Mouse (Mus musculus): ENCODE measurements around the gene Mcm8. TPM values are rescaled to one million over a fixed set of nuclear protein-coding genes. Genes with fewer than 3 reads are reported as not detected.
A peak's percentile ranks its signal among the peaks of the same experiment; 100 is the strongest.

Mcm8 gene
- polyA plus RNA-seq (2016; fragmentation: Nextera tagmentation; extraction: Ambion mirVana), result 12.5 and 13.0 TPM in 2 replicates

- Histone ChIP-seq H3K27ac (no peak within 1 kb of the TSS), H3K4me3 (peak within 1 kb of the TSS; percentile 76), H3K36me3 (peaks cover 23% of the 10 kb centered on the region), H3K9me3 (no peaks in the 10 kb centered on the region), H3K4me2 (replicated peaks) (peak within 1 kb of the TSS; percentile 85), H3K27me3 (replicated peaks) (no peaks in the 10 kb centered on the region), H3K9ac (peak within 1 kb of the TSS; percentile 69), H3K4me1 (peaks cover 10% of the 10 kb centered on the region; the same call in 1 of the 2 replicates)
- WGBS, result under 1% methylated on average over 59 of the region's 59 CpGs
- ATAC-seq (ENCODE audit: low FRiP score, low read depth), result peak; percentile 100
Measured at GRCm38 (mm10) chr2:132815608-132816314, at the start of gene Mcm8, which contains the start of gene Trmt6. Gene Mcm8, plus strand, starts transcription at chr2:132816141. Gene Trmt6, minus strand, starts transcription at chr2:132816055.

DNA sequence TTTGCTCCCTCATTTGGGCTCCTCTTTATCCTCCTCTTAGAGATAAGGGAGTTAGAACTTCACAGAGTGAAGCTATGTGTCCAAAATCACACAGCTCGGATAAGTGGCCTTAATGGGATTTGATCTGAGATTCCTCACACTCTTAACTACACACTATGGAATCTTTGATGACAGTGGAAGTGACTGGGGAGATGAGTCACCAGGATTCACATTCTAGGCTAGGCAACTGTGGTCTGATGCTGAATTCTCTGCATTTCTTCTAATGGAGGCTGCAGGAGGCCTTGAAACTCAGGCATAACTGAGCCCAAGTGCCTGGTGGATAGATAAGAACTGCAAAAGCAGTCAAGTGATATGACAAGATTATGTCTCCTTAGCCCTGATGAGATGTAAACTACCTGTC, 45.1 kb upstream of the Mcm8 start:
- Histone ChIP-seq H3K27ac (no peak overlapping the region), H3K27me3 (replicated peaks) (no peaks in the 10 kb centered on the region), H3K4me2 (replicated peaks) (no peak overlapping the region), H3K4me1 (no peaks in the 10 kb centered on the region), H3K36me3 (no peaks in the 10 kb centered on the region), H3K9me3 (no peaks in the 10 kb centered on the region), H3K9ac (no peak overlapping the region), H3K4me3 (no peak overlapping the region)
- 80% methylated on average over 1 of the region's 1 CpGs for WGBS
- no peak for ATAC-seq (ENCODE audit: low FRiP score, low read depth)

- Histone ChIP-seq H3K4me1 (peaks cover 6% of the 10 kb centered on the region; the same call in 1 of the 2 replicates), H3K4me3 (peak within 1 kb of the TSS; percentile 45), H3K4me2 (replicated peaks) (peak within 1 kb of the TSS; percentile 71), H3K9ac (peak within 1 kb of the TSS; percentile 74), H3K9me3 (no peaks in the 10 kb centered on the region), H3K27ac (peak within 1 kb of the TSS; percentile 84), H3K36me3 (no peaks in the 10 kb centered on the region), H3K27me3 (replicated peaks) (no peaks in the 10 kb centered on the region)
- ATAC-seq (ENCODE audit: low FRiP score, low read depth), result no peak
- 11% methylated on average over 4 of the region's 4 CpGs for WGBS
Measured at GRCm38 (mm10) chr2:132780978-132781377, 35.0 kb upstream of the Mcm8 start, which contains the start of gene Chgb. Gene Chgb, plus strand, starts transcription at chr2:132781278.

GRCm38 (mm10) chr2:132781439-132782068, 34.4 kb upstream of the Mcm8 start:
- Histone ChIP-seq H3K27ac (peak overlapping the region; percentile 84), H3K4me3 (peak overlapping the region; percentile 45), H3K4me1 (peaks cover 6% of the 10 kb centered on the region; the same call in 1 of the 2 replicates), H3K9ac (peak overlapping the region; percentile 74), H3K4me2 (replicated peaks) (peak overlapping the region; percentile 71), H3K27me3 (replicated peaks) (no peaks in the 10 kb centered on the region), H3K36me3 (no peaks in the 10 kb centered on the region), H3K9me3 (no peaks in the 10 kb centered on the region)
- ATAC-seq (ENCODE audit: low FRiP score, low read depth), result peak; percentile 99
- under 1% methylated on average over 41 of the region's 41 CpGs for WGBS

DNA sequence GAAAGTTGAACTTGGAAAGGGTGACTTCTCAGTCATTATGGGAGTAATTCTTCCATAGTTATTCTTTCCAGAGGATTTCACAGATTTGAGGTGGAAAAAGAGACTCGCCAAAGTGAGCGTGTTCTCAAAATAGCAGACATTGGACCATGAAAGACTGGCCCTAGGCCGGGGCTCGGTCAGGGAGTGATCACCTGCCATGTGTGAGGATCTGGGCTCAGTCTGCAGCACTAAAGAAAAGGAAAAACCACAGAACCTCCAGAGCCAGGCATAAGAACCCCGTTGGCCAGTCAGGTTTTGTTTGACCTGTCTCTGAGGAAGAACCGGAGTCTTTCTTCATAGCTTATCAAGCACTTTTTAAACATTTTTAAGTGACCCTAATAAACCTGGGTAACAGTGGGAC, 31.9 kb upstream of the Mcm8 start:
- H3K27me3 ChIP-seq (replicated peaks), result no peaks in the 10 kb centered on the region
- no peak for ATAC-seq (ENCODE audit: low FRiP score, low read depth)
- no peak overlapping the region for H3K27ac ChIP-seq
- H3K9ac ChIP-seq, result no peak overlapping the region
- H3K4me2 ChIP-seq (replicated peaks), result no peak overlapping the region
- 85% methylated on average over 6 of the region's 6 CpGs for WGBS
- 0 out of 2 replicates have a peak, but pooled peaks cover 6% of the 10 kb centered on the region for H3K4me1 ChIP-seq
- H3K9me3 ChIP-seq, result no peaks in the 10 kb centered on the region
- H3K36me3 ChIP-seq, result no peaks in the 10 kb centered on the region
- H3K4me3 ChIP-seq, result no peak overlapping the region

DNA sequence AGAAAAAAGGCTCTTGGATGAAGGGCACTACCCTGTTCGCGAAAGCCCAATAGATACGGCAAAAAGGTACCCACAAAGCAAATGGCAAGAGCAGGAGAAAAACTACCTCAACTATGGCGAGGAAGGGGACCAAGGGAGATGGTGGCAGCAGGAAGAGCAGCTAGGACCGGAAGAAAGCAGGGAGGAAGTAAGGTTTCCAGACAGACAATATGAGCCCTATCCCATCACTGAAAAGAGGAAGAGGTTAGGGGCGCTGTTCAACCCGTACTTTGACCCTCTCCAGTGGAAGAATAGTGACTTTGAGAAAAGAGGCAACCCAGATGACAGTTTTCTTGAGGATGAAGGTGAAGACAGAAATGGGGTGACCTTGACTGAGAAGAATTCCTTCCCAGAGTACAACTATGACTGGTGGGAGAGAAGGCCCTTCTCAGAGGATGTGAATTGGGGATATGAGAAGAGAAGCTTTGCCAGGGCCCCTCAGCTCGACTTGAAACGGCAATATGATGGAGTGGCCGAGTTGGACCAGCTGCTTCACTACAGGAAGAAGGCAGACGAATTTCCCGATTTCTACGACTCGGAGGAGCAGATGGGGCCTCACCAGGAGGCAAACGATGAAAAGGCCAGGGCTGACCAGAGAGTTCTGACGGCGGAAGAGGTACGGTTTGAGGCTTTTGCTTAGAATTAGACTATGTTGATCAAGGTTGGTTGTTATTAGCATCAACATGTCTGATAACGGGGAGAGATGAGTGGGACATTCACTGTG, 22.3 kb upstream of the Mcm8 start:
- ATAC-seq (ENCODE audit: low FRiP score, low read depth), result no peak

DNA sequence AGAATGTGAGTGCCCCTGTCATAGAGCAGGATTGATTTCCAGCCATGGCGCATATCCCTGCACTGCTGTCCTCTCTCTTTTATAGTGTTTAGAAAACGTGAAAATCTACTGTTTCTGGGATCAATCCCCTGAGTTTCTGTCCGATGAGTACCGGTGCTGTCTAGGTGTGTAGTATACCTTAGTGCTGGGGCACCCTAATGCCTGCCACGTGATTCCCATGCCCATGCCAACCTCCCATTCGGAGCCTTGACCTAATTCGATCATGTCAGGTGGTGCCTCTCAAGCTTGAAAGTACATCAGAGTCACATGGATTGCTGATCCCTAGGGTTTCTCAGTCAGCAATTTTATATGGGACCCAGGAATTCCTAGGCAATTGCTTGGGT, 21.7 kb upstream of the Mcm8 start:
- no peaks in the 10 kb centered on the region for H3K9me3 ChIP-seq
- no peak overlapping the region for H3K4me3 ChIP-seq
- WGBS, result 89% methylated on average over 7 of the region's 7 CpGs
- no peak for ATAC-seq (ENCODE audit: low FRiP score, low read depth)
- no peak overlapping the region for H3K4me2 ChIP-seq (replicated peaks)
- H3K27me3 ChIP-seq (replicated peaks), result no peaks in the 10 kb centered on the region
- H3K36me3 ChIP-seq, result peaks cover 14% of the 10 kb centered on the region
- H3K9ac ChIP-seq, result no peak overlapping the region
- no peak overlapping the region for H3K27ac ChIP-seq
- no peaks in the 10 kb centered on the region for H3K4me1 ChIP-seq

More for the DNA sequence above, 22.3 kb upstream of the Mcm8 start:
- Histone ChIP-seq H3K36me3 (peaks cover 14% of the 10 kb centered on the region), H3K27ac (no peak overlapping the region), H3K9ac (no peak overlapping the region), H3K4me2 (replicated peaks) (no peak overlapping the region), H3K4me3 (no peak overlapping the region), H3K27me3 (replicated peaks) (no peaks in the 10 kb centered on the region), H3K9me3 (no peaks in the 10 kb centered on the region), H3K4me1 (no peaks in the 10 kb centered on the region)
- WGBS, result 87% methylated on average over 19 of the region's 19 CpGs

DNA sequence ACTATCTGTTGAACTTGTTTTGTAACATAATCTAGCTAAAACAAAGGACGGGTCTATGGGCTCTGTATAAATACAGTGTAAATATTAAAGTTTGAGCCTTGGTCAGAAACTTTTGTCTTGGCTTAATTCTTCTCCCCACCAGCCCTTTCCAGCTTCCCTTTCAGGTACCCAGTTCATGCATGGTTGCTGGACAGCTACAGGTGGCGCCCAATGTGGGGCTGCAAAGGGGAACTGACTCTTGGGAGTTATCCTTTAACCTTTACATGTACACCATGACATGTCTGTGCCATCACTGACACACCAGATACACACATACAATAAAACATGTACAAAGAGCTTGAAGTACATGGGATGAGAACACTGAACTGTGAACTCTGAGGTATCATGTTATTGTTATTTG, 13.0 kb upstream of the Mcm8 start:
- WGBS, result 83% methylated on average over 2 of the region's 2 CpGs

GRCm38 (mm10) chr2:132841071-132841470, 25.1 kb downstream of the Mcm8 start:
- Histone ChIP-seq H3K4me3 (no peak overlapping the region), H3K9ac (no peak overlapping the region), H3K27me3 (replicated peaks) (no peaks in the 10 kb centered on the region), H3K9me3 (no peaks in the 10 kb centered on the region), H3K36me3 (peaks cover 6% of the 10 kb centered on the region; the same call in 1 of the 2 replicates), H3K4me1 (no peaks in the 10 kb centered on the region), H3K27ac (no peak overlapping the region), H3K4me2 (replicated peaks) (no peak overlapping the region)
- WGBS, result 92% methylated on average over 4 of the region's 4 CpGs
- ATAC-seq (ENCODE audit: low FRiP score, low read depth), result no peak

More for the DNA sequence above, 13.0 kb upstream of the Mcm8 start:
- no peak for ATAC-seq (ENCODE audit: low FRiP score, low read depth)
- no peak overlapping the region for H3K4me3 ChIP-seq
- H3K4me1 ChIP-seq, result no peaks in the 10 kb centered on the region
- peaks cover 47% of the 10 kb centered on the region for H3K36me3 ChIP-seq
- H3K27ac ChIP-seq, result no peak overlapping the region
- H3K9me3 ChIP-seq, result no peaks in the 10 kb centered on the region
- no peak overlapping the region for H3K4me2 ChIP-seq (replicated peaks)
- no peak overlapping the region for H3K9ac ChIP-seq
- no peaks in the 10 kb centered on the region for H3K27me3 ChIP-seq (replicated peaks)

DNA sequence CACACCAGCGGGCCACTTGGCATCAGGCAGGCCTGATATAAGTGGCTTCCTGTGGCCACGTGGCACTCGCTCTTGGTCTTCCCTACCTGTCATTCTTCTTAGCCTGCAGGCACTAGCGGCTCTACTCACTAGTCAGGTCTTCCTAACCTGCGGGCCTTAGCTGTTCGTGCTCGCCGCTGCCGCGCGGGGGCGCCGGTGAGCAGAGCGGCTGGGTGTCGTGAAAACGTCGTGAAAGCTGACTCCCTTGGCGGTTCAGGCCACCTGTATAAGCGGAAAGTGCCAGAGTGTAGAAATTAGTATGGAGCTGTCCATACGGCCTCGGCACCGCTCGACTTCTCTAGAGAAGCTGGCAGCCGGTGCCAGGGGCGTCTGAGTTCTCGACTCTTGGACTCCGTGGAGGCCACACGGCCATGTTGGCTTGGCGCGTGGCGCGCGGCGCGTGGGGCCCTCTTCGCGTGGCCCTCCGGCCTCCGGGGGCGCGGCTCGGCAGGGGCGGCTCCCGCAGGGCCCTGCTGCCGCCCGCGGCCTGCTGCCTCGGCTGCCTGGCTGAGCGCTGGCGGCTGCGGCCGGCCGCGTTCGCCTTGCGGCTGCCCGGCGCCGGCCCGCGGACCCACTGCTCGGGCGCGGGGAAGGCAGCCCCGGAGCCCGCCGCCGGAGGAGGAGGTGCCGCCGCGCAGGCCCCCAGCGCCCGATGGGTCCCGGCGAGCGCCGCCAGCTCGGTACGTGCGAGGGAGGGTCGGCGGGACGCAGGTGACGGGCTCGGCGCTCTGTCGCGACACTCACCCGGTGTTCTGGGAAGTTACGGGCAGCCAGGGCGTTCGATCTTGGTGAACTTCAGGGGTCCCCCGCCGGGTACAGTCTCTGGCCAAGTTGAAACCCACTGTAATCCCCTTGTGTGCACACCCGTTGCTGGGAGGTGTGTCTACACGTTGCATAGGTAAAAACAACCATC, 30.7 kb downstream of the Mcm8 start, which contains the start of gene Crls1:
Crls1 (plus strand) TSS at position 260 of the 952 bp plus-strand sequence.
- H3K9me3 ChIP-seq, result no peaks in the 10 kb centered on the region
- peaks cover 10% of the 10 kb centered on the region for H3K4me1 ChIP-seq
- H3K27ac ChIP-seq, result peak within 1 kb of the TSS; percentile 42; the same call in 1 of the 2 replicates
- H3K27me3 ChIP-seq (replicated peaks), result no peaks in the 10 kb centered on the region
- peaks cover 14% of the 10 kb centered on the region for H3K36me3 ChIP-seq
- peak; percentile 95 for ATAC-seq (ENCODE audit: low FRiP score, low read depth)
- peak within 1 kb of the TSS; percentile 93 for H3K9ac ChIP-seq
- under 1% methylated on average over 88 of the region's 96 CpGs for WGBS
- peak within 1 kb of the TSS; percentile 95 for H3K4me3 ChIP-seq
- peak within 1 kb of the TSS; percentile 77 for H3K4me2 ChIP-seq (replicated peaks)

- Histone ChIP-seq H3K4me1 (peaks cover 10% of the 10 kb centered on the region), H3K4me3 (peak overlapping the region; percentile 95), H3K4me2 (replicated peaks) (peak overlapping the region; percentile 77), H3K9ac (peak overlapping the region; percentile 93; the same call in 1 of the 2 replicates), H3K36me3 (peaks cover 20% of the 10 kb centered on the region), H3K27ac (no peak overlapping the region), H3K9me3 (no peaks in the 10 kb centered on the region), H3K27me3 (replicated peaks) (no peaks in the 10 kb centered on the region)
- ATAC-seq (ENCODE audit: low FRiP score, low read depth), result no peak
- WGBS, result 24% methylated on average over 7 of the region's 7 CpGs
Measured at GRCm38 (mm10) chr2:132847581-132847980, 31.6 kb downstream of the Mcm8 start.

All from neural tube, embryonic 12.5 days (tissue).